Mouse (Mus musculus): ENCODE data around the gene Paics. TPM values are rescaled to one million over a fixed set of nuclear protein-coding genes. Genes with fewer than 3 reads are reported as not detected.

Paics gene
- total and polyA plus RNA-seq, 2 experiments from 2014 or later, result 114 to 166 TPM

DNA sequence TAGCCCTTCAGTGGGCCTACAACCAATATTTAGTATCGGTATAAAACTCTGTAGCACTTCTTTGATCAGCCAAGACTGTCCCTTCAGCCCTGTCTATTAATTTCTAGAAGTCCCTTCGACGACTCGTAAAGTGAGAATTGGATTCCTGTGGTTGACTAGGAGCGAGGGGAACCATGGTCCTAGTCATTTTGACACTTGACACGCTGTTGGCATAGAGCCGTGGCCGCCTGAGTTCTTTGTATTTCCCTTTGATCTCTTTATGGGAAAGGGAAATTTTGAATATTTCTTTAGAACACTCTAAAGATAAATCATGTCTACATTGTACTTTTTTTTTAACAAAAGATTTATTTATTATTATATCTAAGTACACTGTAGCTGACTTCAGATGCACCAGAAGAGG, 24.6 kb downstream of the Paics start:
- Histone ChIP-seq H3K27me3 (ENCODE audit: insufficient read depth, low read length) (no peaks in the 10 kb centered on the region), H3K36me3 (ENCODE audit: insufficient read depth, low read length) (peaks cover 16% of the 10 kb centered on the region), H3K4me3 (ENCODE audit: low read length) (peak overlapping the region; percentile 84; the same call in 1 of the 2 replicates), H3K9ac (replicated peaks; ENCODE audit: low read length) (peak overlapping the region; percentile 89), H3K4me1 (ENCODE audit: insufficient read depth, low read length) (peaks cover 12% of the 10 kb centered on the region), H3K9me3 (ENCODE audit: low read length) (no peaks in the 10 kb centered on the region), H3K4me2 (ENCODE audit: low read depth, low read length) (peak overlapping the region; percentile 97), H3K27ac (no peak overlapping the region)
- ATAC-seq (no peak), DNase-seq (ENCODE audit: low spot score) (no peak)
- WGBS, result 81% methylated on average over 8 of the region's 8 CpGs
- TF ChIP-seq CTCF (IDR thresholded peaks at IDR 0.05; ENCODE audit: low read depth), result no peak

DNA sequence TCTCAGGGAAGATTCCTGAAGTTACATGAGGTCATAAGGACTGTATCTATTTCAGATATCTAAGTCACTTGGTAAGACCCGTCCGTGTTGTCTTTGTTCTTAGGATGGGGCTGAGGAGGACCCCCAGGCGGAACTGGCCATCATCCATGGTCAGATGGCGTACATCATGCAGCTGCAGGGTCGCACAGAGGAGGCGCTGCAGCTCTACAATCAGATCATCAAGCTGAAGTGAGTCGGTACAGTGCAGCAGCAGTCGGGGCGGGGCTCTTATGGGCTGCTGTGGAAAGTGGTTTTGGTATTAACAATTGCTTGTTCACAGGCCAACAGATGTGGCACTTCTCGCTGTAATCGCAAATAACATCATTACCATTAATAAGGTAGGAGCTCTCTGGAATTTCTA, 32.9 kb downstream of the Paics start:
- Histone ChIP-seq H3K4me3 (ENCODE audit: low read length) (no peak overlapping the region), H3K4me1 (ENCODE audit: insufficient read depth, low read length) (no peaks in the 10 kb centered on the region), H3K4me2 (ENCODE audit: low read depth, low read length) (no peak overlapping the region), H3K9me3 (ENCODE audit: low read length) (no peaks in the 10 kb centered on the region), H3K27ac (no peak overlapping the region), H3K27me3 (ENCODE audit: insufficient read depth, low read length) (no peaks in the 10 kb centered on the region), H3K9ac (replicated peaks; ENCODE audit: low read length) (no peak overlapping the region), H3K36me3 (ENCODE audit: insufficient read depth, low read length) (peaks cover 52% of the 10 kb centered on the region)
- DNase-seq (ENCODE audit: low spot score) (no peak), ATAC-seq (no peak)
- TF ChIP-seq CTCF (IDR thresholded peaks at IDR 0.05; ENCODE audit: low read depth), result no peak
- 94% methylated on average over 11 of the region's 11 CpGs for WGBS

DNA sequence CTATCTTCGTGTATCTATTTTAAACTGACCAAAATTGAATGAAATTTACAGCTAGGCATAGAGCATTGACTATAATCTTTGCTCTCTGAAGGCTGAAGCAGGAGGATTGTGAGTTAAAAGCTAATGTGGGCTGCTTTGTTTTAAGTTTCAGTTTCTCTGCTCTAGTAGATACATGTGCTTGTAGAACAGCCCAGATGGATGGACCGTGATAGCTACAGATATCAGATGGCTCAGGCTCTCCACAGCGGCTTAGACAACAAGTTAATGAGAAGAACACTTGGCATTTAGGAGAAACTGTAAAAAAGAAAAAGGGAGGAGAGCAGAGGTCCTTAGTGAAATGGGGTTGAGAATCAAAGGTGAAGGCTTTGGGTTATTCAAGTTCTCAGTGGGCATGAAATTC, 39.7 kb downstream of the Paics start:
- ATAC-seq (no peak), DNase-seq (ENCODE audit: low spot score) (no peak)
- WGBS, result 98% methylated on average over 3 of the region's 3 CpGs
- no peaks in the 10 kb centered on the region for H3K9me3 ChIP-seq (ENCODE audit: low read length)
- no peaks in the 10 kb centered on the region for H3K27me3 ChIP-seq (ENCODE audit: insufficient read depth, low read length)
- no peak overlapping the region for H3K9ac ChIP-seq (replicated peaks; ENCODE audit: low read length)
- no peaks in the 10 kb centered on the region for H3K4me1 ChIP-seq (ENCODE audit: insufficient read depth, low read length)
- no peak overlapping the region for H3K27ac ChIP-seq
- no peak overlapping the region for H3K4me3 ChIP-seq (ENCODE audit: low read length)
- peaks cover 45% of the 10 kb centered on the region for H3K36me3 ChIP-seq (ENCODE audit: insufficient read depth, low read length)
- TF ChIP-seq CTCF (IDR thresholded peaks at IDR 0.05; ENCODE audit: low read depth), result no peak
- H3K4me2 ChIP-seq (ENCODE audit: low read depth, low read length), result no peak overlapping the region

- ATAC-seq (no peak), DNase-seq (ENCODE audit: low spot score) (no peak)
- H3K36me3 ChIP-seq (ENCODE audit: insufficient read depth, low read length), result peaks cover 55% of the 10 kb centered on the region
- H3K9ac ChIP-seq (replicated peaks; ENCODE audit: low read length), result no peak overlapping the region
- no peak for TF ChIP-seq CTCF (IDR thresholded peaks at IDR 0.05; ENCODE audit: low read depth)
- H3K4me1 ChIP-seq (ENCODE audit: insufficient read depth, low read length), result no peaks in the 10 kb centered on the region
- H3K4me3 ChIP-seq (ENCODE audit: low read length), result no peak overlapping the region
- H3K9me3 ChIP-seq (ENCODE audit: low read length), result no peaks in the 10 kb centered on the region
- no peaks in the 10 kb centered on the region for H3K27me3 ChIP-seq (ENCODE audit: insufficient read depth, low read length)
- H3K27ac ChIP-seq, result no peak overlapping the region
- WGBS, result over 99% methylated on average over 5 of the region's 5 CpGs
- H3K4me2 ChIP-seq (ENCODE audit: low read depth, low read length), result no peak overlapping the region
These were observed 42.2 kb downstream of the Paics start for GRCm38 (mm10) chr5:76993174-76993814.

- Histone ChIP-seq H3K4me1 (ENCODE audit: insufficient read depth, low read length) (no peaks in the 10 kb centered on the region), H3K9me3 (ENCODE audit: low read length) (no peaks in the 10 kb centered on the region), H3K27ac (no peak overlapping the region), H3K4me3 (ENCODE audit: low read length) (no peak overlapping the region), H3K4me2 (ENCODE audit: low read depth, low read length) (no peak overlapping the region), H3K27me3 (ENCODE audit: insufficient read depth, low read length) (no peaks in the 10 kb centered on the region), H3K9ac (replicated peaks; ENCODE audit: low read length) (no peak overlapping the region), H3K36me3 (ENCODE audit: insufficient read depth, low read length) (peaks cover 32% of the 10 kb centered on the region)
- ATAC-seq (peak; percentile 84), DNase-seq (ENCODE audit: low spot score) (peak; percentile 84)
- 42% methylated on average over 5 of the region's 5 CpGs for WGBS
- peak; percentile 69 for TF ChIP-seq CTCF (IDR thresholded peaks at IDR 0.05; ENCODE audit: low read depth)
These were observed 47.3 kb downstream of the Paics start for GRCm38 (mm10) chr5:76998416-76998815.

- no peak overlapping the region for H3K9ac ChIP-seq (replicated peaks; ENCODE audit: low read length)
These were observed 50.1 kb downstream of the Paics start for GRCm38 (mm10) chr5:77001192-77001591.

GRCm38 (mm10) chr5:77004051-77004821, 53.1 kb downstream of the Paics start, which contains the start of gene Arl9:
Arl9 (plus strand) TSS chr5:77004055.
- Histone ChIP-seq H3K4me1 (ENCODE audit: insufficient read depth, low read length) (no peaks in the 10 kb centered on the region), H3K27ac (no peak within 1 kb of the TSS), H3K27me3 (ENCODE audit: insufficient read depth, low read length) (no peaks in the 10 kb centered on the region), H3K4me3 (ENCODE audit: low read length) (no peak within 1 kb of the TSS), H3K4me2 (ENCODE audit: low read depth, low read length) (no peak within 1 kb of the TSS), H3K36me3 (ENCODE audit: insufficient read depth, low read length) (no peaks in the 10 kb centered on the region), H3K9me3 (ENCODE audit: low read length) (no peaks in the 10 kb centered on the region), H3K9ac (replicated peaks; ENCODE audit: low read length) (no peak within 1 kb of the TSS)
- no peak for DNase-seq (ENCODE audit: low spot score)
- no peak for ATAC-seq
- WGBS, result 96% methylated on average over 6 of the region's 6 CpGs
- TF ChIP-seq CTCF (IDR thresholded peaks at IDR 0.05; ENCODE audit: low read depth), result no peak

More at GRCm38 (mm10) chr5:77001192-77001591, 50.1 kb downstream of the Paics start:
- no peaks in the 10 kb centered on the region for H3K4me1 ChIP-seq (ENCODE audit: insufficient read depth, low read length)
- ATAC-seq (no peak), DNase-seq (ENCODE audit: low spot score) (no peak)
- 91% methylated on average over 17 of the region's 17 CpGs for WGBS
- no peak overlapping the region for H3K27ac ChIP-seq
- TF ChIP-seq CTCF (IDR thresholded peaks at IDR 0.05; ENCODE audit: low read depth), result no peak
- H3K27me3 ChIP-seq (ENCODE audit: insufficient read depth, low read length), result no peaks in the 10 kb centered on the region
- H3K4me3 ChIP-seq (ENCODE audit: low read length), result no peak overlapping the region
- H3K9me3 ChIP-seq (ENCODE audit: low read length), result no peaks in the 10 kb centered on the region
- no peak overlapping the region for H3K4me2 ChIP-seq (ENCODE audit: low read depth, low read length)
- H3K36me3 ChIP-seq (ENCODE audit: insufficient read depth, low read length), result peaks cover 13% of the 10 kb centered on the region; the same call in 1 of the 2 replicates

Data from hindbrain, postnatal 0 days (tissue).